Mouse (Mus musculus) layer of hippocampus, adult 18-20 months (tissue): ENCODE measurements at regions not wholly inside any gene's neighbourhood (a gene's known extent, or its start where the extent isn't known, plus 50 kb on each side); places are given as distances from the start of the nearest gene placed in this dataset.

Experiments
- DNase-seq, 2 experiments: peaks; one replicate each; pipeline ENCODE4 v3.0.0; 2022; ENCODE audit warnings: low spot score in 2 of 2

- DNase-seq = no peak
Measured at GRCm38 (mm10) chr11:41370995-41371394, 615.9 kb upstream of the Ccng1 start.

- DNase-seq = no peak
Measured at GRCm38 (mm10) chr11:41341107-41341506, 586.0 kb upstream of the Ccng1 start.

GRCm38 (mm10) chr11:41340383-41340782, 585.3 kb upstream of the Ccng1 start:
- DNase-seq = no peak

GRCm38 (mm10) chr11:41337134-41337533, 582.0 kb upstream of the Ccng1 start:
- peak in 1 of 2 experiments; percentile 5 for DNase-seq

GRCm38 (mm10) chr11:41333689-41334088, 578.6 kb upstream of the Ccng1 start:
- DNase-seq = peak in 1 of 2 experiments; percentile 4
